In the genomic region with DNA sequence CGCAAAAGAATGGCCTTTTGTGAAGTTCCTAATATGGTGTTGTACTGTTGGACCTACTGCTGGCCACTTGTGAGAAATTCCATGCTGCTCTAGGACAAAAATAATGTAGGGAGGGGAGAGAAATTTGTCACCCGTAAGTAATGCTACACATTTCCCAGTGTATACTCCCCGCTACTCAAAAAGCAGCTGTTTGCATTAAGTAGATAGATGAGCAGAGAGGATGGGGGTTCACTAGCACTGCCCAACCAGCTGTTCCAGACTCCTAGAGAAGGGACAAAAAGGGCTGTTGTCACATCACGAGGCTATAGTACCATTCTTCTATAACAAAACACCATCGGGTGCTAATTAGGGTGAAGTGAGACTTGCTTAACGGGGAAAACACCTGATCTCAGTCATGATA, we compare ENCODE assay signal across 26 mouse cellular contexts. TPM values are rescaled to one million over a fixed set of nuclear protein-coding genes. Genes with fewer than 3 reads are reported as not detected.
"Had no signal": no experiment of that assay in that cellular context is flagged by ENCODE, and none has a peak within 500 bp of the region (broad histone marks: within the 10 kb centered on the region; RNA-seq: fewer than 3 reads in every experiment).

No protein-coding gene starts in this region.

- H3K4me3 ChIP-seq: left cerebral cortex, adult 2 months; limb, embryonic 12.5 days; liver, embryonic 12.5 days; liver, embryonic 15.5 days; lung, embryonic 15.5 days; megakaryocyte, embryonic 14.5 days; midbrain, embryonic 10.5 days; midbrain, embryonic 13.5 days; myocyte; neural tube, embryonic 13.5 days had no signal

- H3K9ac ChIP-seq: limb, embryonic 12.5 days; liver, embryonic 12.5 days; liver, embryonic 15.5 days; lung, embryonic 15.5 days; midbrain, embryonic 13.5 days; neural tube, embryonic 13.5 days had no signal

- ATAC-seq: liver, embryonic 12.5 days; midbrain, embryonic 13.5 days; midbrain, embryonic 16.5 days had no signal

- H3K4me2 ChIP-seq: limb, embryonic 12.5 days; liver, embryonic 12.5 days; liver, embryonic 15.5 days; lung, embryonic 15.5 days; midbrain, embryonic 13.5 days; neural tube, embryonic 13.5 days had no signal

- H3K4me1 ChIP-seq: limb, embryonic 12.5 days; liver, embryonic 12.5 days; liver, embryonic 15.5 days; lung, embryonic 15.5 days; midbrain, embryonic 10.5 days; midbrain, embryonic 13.5 days; neural tube, embryonic 13.5 days had no signal

- H3K36me3 ChIP-seq: limb, embryonic 12.5 days; liver, embryonic 12.5 days; liver, embryonic 15.5 days; lung, embryonic 15.5 days; midbrain, embryonic 10.5 days; midbrain, embryonic 13.5 days; neural tube, embryonic 13.5 days had no signal

- H3K9me3 ChIP-seq: limb, embryonic 12.5 days; liver, embryonic 12.5 days; liver, embryonic 15.5 days; lung, embryonic 15.5 days; megakaryocyte, embryonic 14.5 days; midbrain, embryonic 10.5 days; midbrain, embryonic 13.5 days; neural tube, embryonic 13.5 days had no signal

- DNase-seq: kidney, postnatal 10 days; kidney, postnatal 36 days; layer of hippocampus, postnatal 36 days; liver; lung, adult 18-20 months; lung, postnatal 10 days; lung, postnatal 36 days; right cerebral cortex, adult 18-20 months; right cerebral cortex, postnatal 14 days; right cerebral cortex, postnatal 4 days; thymus, adult 2 months; thymus, postnatal 14 days; thymus, postnatal 4 days had no signal

- H3K27me3 ChIP-seq: liver, embryonic 12.5 days; midbrain, embryonic 13.5 days had no signal

- H3K27ac ChIP-seq: left cerebral cortex, adult 2 months; limb, embryonic 12.5 days; liver, embryonic 12.5 days; liver, embryonic 15.5 days; lung, embryonic 15.5 days; midbrain, embryonic 10.5 days; midbrain, embryonic 13.5 days; neural tube, embryonic 13.5 days; stomach, postnatal 0 days had no signal

RNA-seq across cellular contexts. Expression of a gene that starts 15.7 kb away (rescaled TPM):
- total RNA-seq: monocyte, adult 5-6 weeks had no signal
